Mouse (Mus musculus): ENCODE measurements around the gene Atg14. TPM values are rescaled to one million over a fixed set of nuclear protein-coding genes. Genes with fewer than 3 reads are reported as not detected.

The Atg14 gene
- total RNA-seq, 1 experiment = 19.8 TPM

GRCm38 (mm10) chr14:47508035-47508434 is 62.4 kb downstream of the Atg14 start:
- Histone ChIP-seq H3K36me3 (ENCODE audit: control insufficient read depth, insufficient read depth, low read length, poor library complexity, severe bottlenecking) (no peaks in the 10 kb centered on the region; the same call in 1 of the 2 replicates), H3K4me3 (ENCODE audit: insufficient read depth in 1 of 2, low read depth in 1 of 2, low read length in 2 of 2, poor library complexity in 1 of 2, severe bottlenecking in 1 of 2) (no peak overlapping the region), H3K27ac (ENCODE audit: insufficient read depth, low read depth, low read length, poor library complexity, severe bottlenecking) (no peak overlapping the region), H3K4me1 (ENCODE audit: control insufficient read depth in 2 of 2, insufficient read depth in 2 of 2, low read length in 2 of 2, poor library complexity in 1 of 2) (no peaks in the 10 kb centered on the region; a peak in 1 of 4 replicates), H3K9ac (ENCODE audit: insufficient read depth, low read depth, low read length, poor library complexity, severe bottlenecking) (no peak overlapping the region), H3K9me3 (ENCODE audit: control insufficient read depth, insufficient read depth, low read depth, low read length) (no peaks in the 10 kb centered on the region)
- DNase-seq (ENCODE audit: low read depth, low spot score) = no peak
- in situ Hi-C loops (cut with MboI; ENCODE audit: low sequenced_read_pairs in 2 of 2, unreplicated experiment in 2 of 2) = no loop called here
- TF ChIP-seq ZC3H11A (IDR thresholded peaks at IDR 0.05; ENCODE audit: borderline replicate concordance, low read depth, low read length) = no peak
- no peak for TF ChIP-seq CHD2 (IDR thresholded peaks at IDR 0.05; ENCODE audit: low read depth, low read length)
- TF ChIP-seq MAFK (IDR thresholded peaks at IDR 0.05; ENCODE audit: insufficient read depth, low read depth, low read length) = no peak
- TF ChIP-seq ZNF384 (IDR thresholded peaks at IDR 0.05; ENCODE audit: low read depth, low read length) = no peak
- TF ChIP-seq HCFC1 (IDR thresholded peaks at IDR 0.05; ENCODE audit: borderline replicate concordance, insufficient read depth, low read length) = no peak

GRCm38 (mm10) chr14:47506676-47507075 is 63.8 kb downstream of the Atg14 start:
- no peak overlapping the region for H3K9ac ChIP-seq (ENCODE audit: insufficient read depth, low read depth, low read length, poor library complexity, severe bottlenecking)
- H3K4me3 ChIP-seq (ENCODE audit: insufficient read depth in 1 of 2, low read depth in 1 of 2, low read length in 2 of 2, poor library complexity in 1 of 2, severe bottlenecking in 1 of 2) = no peak overlapping the region
- no peak for TF ChIP-seq MAFK (IDR thresholded peaks at IDR 0.05; ENCODE audit: insufficient read depth, low read depth, low read length)
- TF ChIP-seq ZNF384 (IDR thresholded peaks at IDR 0.05; ENCODE audit: low read depth, low read length) = no peak
- TF ChIP-seq HCFC1 (IDR thresholded peaks at IDR 0.05; ENCODE audit: borderline replicate concordance, insufficient read depth, low read length) = no peak
- TF ChIP-seq ZC3H11A (IDR thresholded peaks at IDR 0.05; ENCODE audit: borderline replicate concordance, low read depth, low read length) = no peak
- TF ChIP-seq CHD2 (IDR thresholded peaks at IDR 0.05; ENCODE audit: low read depth, low read length) = no peak
- no peaks in the 10 kb centered on the region; a peak in 2 of 4 replicates for H3K4me1 ChIP-seq (ENCODE audit: control insufficient read depth in 2 of 2, insufficient read depth in 2 of 2, low read length in 2 of 2, poor library complexity in 1 of 2)
- H3K27ac ChIP-seq (ENCODE audit: insufficient read depth, low read depth, low read length, poor library complexity, severe bottlenecking) = no peak overlapping the region
- DNase-seq (ENCODE audit: low read depth, low spot score) = no peak
- H3K9me3 ChIP-seq (ENCODE audit: control insufficient read depth, insufficient read depth, low read depth, low read length) = no peaks in the 10 kb centered on the region
- in situ Hi-C loops (cut with MboI; ENCODE audit: low sequenced_read_pairs in 2 of 2, unreplicated experiment in 2 of 2) = no loop called here
- H3K36me3 ChIP-seq (ENCODE audit: control insufficient read depth, insufficient read depth, low read length, poor library complexity, severe bottlenecking) = peaks cover 2% of the 10 kb centered on the region; the same call in 1 of the 2 replicates

- H3K9me3 ChIP-seq (ENCODE audit: control insufficient read depth, insufficient read depth, low read depth, low read length) = no peaks in the 10 kb centered on the region
- no peak overlapping the region for H3K27ac ChIP-seq (ENCODE audit: insufficient read depth, low read depth, low read length, poor library complexity, severe bottlenecking)
- H3K36me3 ChIP-seq (ENCODE audit: control insufficient read depth, insufficient read depth, low read length, poor library complexity, severe bottlenecking) = peaks cover 2% of the 10 kb centered on the region; the same call in 1 of the 2 replicates
- H3K9ac ChIP-seq (ENCODE audit: insufficient read depth, low read depth, low read length, poor library complexity, severe bottlenecking) = no peak overlapping the region
- peaks cover 0 to 4% of the 10 kb centered on the region in 2 experiments; a peak in 2 of 4 replicates for H3K4me1 ChIP-seq (ENCODE audit: control insufficient read depth in 2 of 2, insufficient read depth in 2 of 2, low read length in 2 of 2, poor library complexity in 1 of 2)
- no peak for DNase-seq (ENCODE audit: low read depth, low spot score)
- in situ Hi-C loops (cut with MboI; ENCODE audit: low sequenced_read_pairs in 2 of 2, unreplicated experiment in 2 of 2) = no loop called here
- no peak for TF ChIP-seq MAFK (IDR thresholded peaks at IDR 0.05; ENCODE audit: insufficient read depth, low read depth, low read length)
- no peak for TF ChIP-seq ZNF384 (IDR thresholded peaks at IDR 0.05; ENCODE audit: low read depth, low read length)
- H3K4me3 ChIP-seq (ENCODE audit: insufficient read depth in 1 of 2, low read depth in 1 of 2, low read length in 2 of 2, poor library complexity in 1 of 2, severe bottlenecking in 1 of 2) = no peak overlapping the region
Measured at GRCm38 (mm10) chr14:47504036-47504435, 66.4 kb downstream of the Atg14 start.

GRCm38 (mm10) chr14:47498632-47499031 is 71.8 kb downstream of the Atg14 start:
- DNase-seq (ENCODE audit: low read depth, low spot score) = no peak
- no peaks in the 10 kb centered on the region for H3K9me3 ChIP-seq (ENCODE audit: control insufficient read depth, insufficient read depth, low read depth, low read length)
- no peak for TF ChIP-seq CHD2 (IDR thresholded peaks at IDR 0.05; ENCODE audit: low read depth, low read length)
- in situ Hi-C loops (cut with MboI; ENCODE audit: low sequenced_read_pairs in 2 of 2, unreplicated experiment in 2 of 2) = no loop called here
- no peak overlapping the region for H3K27ac ChIP-seq (ENCODE audit: insufficient read depth, low read depth, low read length, poor library complexity, severe bottlenecking)
- peaks cover 2% of the 10 kb centered on the region; the same call in 1 of the 2 replicates for H3K36me3 ChIP-seq (ENCODE audit: control insufficient read depth, insufficient read depth, low read length, poor library complexity, severe bottlenecking)
- H3K4me1 ChIP-seq (ENCODE audit: control insufficient read depth in 2 of 2, insufficient read depth in 2 of 2, low read length in 2 of 2, poor library complexity in 1 of 2) = peaks cover 3 to 11% of the 10 kb centered on the region in 2 experiments; a peak in 3 of 4 replicates
- no peak overlapping the region for H3K4me3 ChIP-seq (ENCODE audit: insufficient read depth in 1 of 2, low read depth in 1 of 2, low read length in 2 of 2, poor library complexity in 1 of 2, severe bottlenecking in 1 of 2)
- no peak overlapping the region for H3K9ac ChIP-seq (ENCODE audit: insufficient read depth, low read depth, low read length, poor library complexity, severe bottlenecking)

DNA sequence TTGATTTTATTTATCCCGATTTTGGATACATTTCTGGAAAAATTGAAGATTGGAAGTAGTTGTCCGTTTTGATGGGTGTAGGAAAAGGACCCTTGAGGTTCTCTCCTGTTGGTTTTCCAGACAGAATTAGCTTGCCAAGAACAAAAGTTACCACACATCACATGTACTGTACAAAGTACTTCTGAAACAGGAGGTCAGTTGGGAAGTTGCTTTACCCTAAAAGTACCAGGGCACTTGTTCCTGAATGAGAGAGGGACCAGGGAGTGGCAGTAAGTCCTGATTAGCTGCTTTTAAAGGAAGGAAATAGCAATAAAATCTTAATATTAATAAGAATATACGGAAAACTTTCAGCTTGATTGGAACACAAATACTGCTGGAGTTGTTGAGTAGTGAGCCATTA is 73.3 kb downstream of the Atg14 start:
- TF ChIP-seq ZC3H11A (IDR thresholded peaks at IDR 0.05; ENCODE audit: borderline replicate concordance, low read depth, low read length) = no peak
- no peak for TF ChIP-seq ZNF384 (IDR thresholded peaks at IDR 0.05; ENCODE audit: low read depth, low read length)
- no peak for TF ChIP-seq HCFC1 (IDR thresholded peaks at IDR 0.05; ENCODE audit: borderline replicate concordance, insufficient read depth, low read length)
- no peak for TF ChIP-seq MAFK (IDR thresholded peaks at IDR 0.05; ENCODE audit: insufficient read depth, low read depth, low read length)
- Histone ChIP-seq H3K4me1 (ENCODE audit: control insufficient read depth in 2 of 2, insufficient read depth in 2 of 2, low read length in 2 of 2, poor library complexity in 1 of 2) (peaks cover 3 to 11% of the 10 kb centered on the region in 2 experiments; a peak in 3 of 4 replicates), H3K27ac (ENCODE audit: insufficient read depth, low read depth, low read length, poor library complexity, severe bottlenecking) (no peak overlapping the region), H3K9me3 (ENCODE audit: control insufficient read depth, insufficient read depth, low read depth, low read length) (no peaks in the 10 kb centered on the region), H3K9ac (ENCODE audit: insufficient read depth, low read depth, low read length, poor library complexity, severe bottlenecking) (no peak overlapping the region), H3K4me3 (ENCODE audit: insufficient read depth in 1 of 2, low read depth in 1 of 2, low read length in 2 of 2, poor library complexity in 1 of 2, severe bottlenecking in 1 of 2) (no peak overlapping the region), H3K36me3 (ENCODE audit: control insufficient read depth, insufficient read depth, low read length, poor library complexity, severe bottlenecking) (peaks cover 2% of the 10 kb centered on the region; the same call in 1 of the 2 replicates)
- DNase-seq (ENCODE audit: low read depth, low spot score) = no peak
- in situ Hi-C loops (cut with MboI; ENCODE audit: low sequenced_read_pairs in 2 of 2, unreplicated experiment in 2 of 2) = no loop called here

All from ES-E14 (cell line).